ENCODE assay signal across 8 mouse cellular contexts in the genomic region with DNA sequence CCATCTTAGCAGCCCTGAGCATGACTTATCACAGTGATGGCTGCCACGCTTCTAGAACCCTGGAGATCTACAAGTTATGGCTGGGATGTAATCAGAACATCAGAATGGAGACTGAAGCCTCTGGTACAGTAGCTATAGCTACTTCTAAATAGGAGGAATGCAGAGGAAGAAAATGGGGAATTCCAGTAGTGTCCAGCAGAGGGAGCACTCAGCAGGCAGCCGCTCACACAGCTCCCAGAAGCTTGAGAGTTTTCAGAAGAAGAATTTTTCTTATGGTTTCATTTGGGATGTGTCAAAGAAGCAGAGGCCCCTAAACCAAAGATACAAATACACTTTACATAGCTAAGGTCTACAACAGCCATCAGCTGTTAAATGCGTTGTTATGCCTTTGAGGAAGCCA. TPM values are rescaled to one million over a fixed set of nuclear protein-coding genes. Genes with fewer than 3 reads are reported as not detected.
A peak's percentile ranks its signal among the peaks of the same experiment; 100 is the strongest.
DNase-seq lines count a peak whose midpoint lies in the region; TF ChIP-seq lines count a peak whose summit lies in the region.

No protein-coding gene starts in this region.

- no peaks in the 10 kb centered on the region for H3K4me1 ChIP-seq in embryonic facial prominence, embryonic 10.5 days
- no peaks in the 10 kb centered on the region for H3K4me1 ChIP-seq in testis, adult 2 months (ENCODE audit: control insufficient read depth, insufficient read depth, low read length)

- DNase-seq in gastrocnemius, adult 2 months: peak; percentile 21
- DNase-seq in gastrocnemius, postnatal 36 days: no peak
- DNase-seq in A20 (ENCODE audit: low read depth, low spot score): peak; percentile 41
- DNase-seq in adrenal gland, postnatal 14 days: peak; percentile 58
- peak; percentile 57 for DNase-seq in embryonic facial prominence, embryonic 10.5 days (ENCODE audit: low spot score)
- peak; percentile 66 to 90 for DNase-seq in layer of hippocampus, adult 18-20 months (ENCODE audit: low spot score in 2 of 2)
- DNase-seq in lung, postnatal 10 days: peak; percentile 70

- no peak overlapping the region for H3K4me3 ChIP-seq in gastrocnemius, adult 2 months
- no peak overlapping the region for H3K4me3 ChIP-seq in embryonic facial prominence, embryonic 10.5 days
- H3K4me3 ChIP-seq in testis, adult 2 months (ENCODE audit: control insufficient read depth, low read depth, low read length): no peak overlapping the region

- WGBS in embryonic facial prominence, embryonic 10.5 days: 29% methylated on average over 3 of the region's 3 CpGs

- no peaks in the 10 kb centered on the region for H3K36me3 ChIP-seq in embryonic facial prominence, embryonic 10.5 days (replicated peaks)
- H3K36me3 ChIP-seq in testis, adult 2 months (ENCODE audit: control insufficient read depth, insufficient read depth, low read length): no peaks in the 10 kb centered on the region

- no peaks in the 10 kb centered on the region for H3K9me3 ChIP-seq in embryonic facial prominence, embryonic 10.5 days

- intact Hi-C loops in gastrocnemius, adult 2 months (cut with DNase I): loop anchor here (5.0 kb wide), 1 partner anchor 770 kb away; no protein-coding TSS in a partner anchor
- intact Hi-C loops in gastrocnemius, postnatal 36 days (cut with DNase I): no loop called here

- H3K27ac ChIP-seq in gastrocnemius, adult 2 months: no peak overlapping the region
- H3K27ac ChIP-seq in embryonic facial prominence, embryonic 10.5 days (replicated peaks): no peak overlapping the region
- no peak overlapping the region for H3K27ac ChIP-seq in testis, adult 2 months (ENCODE audit: control insufficient read depth, insufficient read depth, low read depth, low read length)

- TF ChIP-seq POLR2A in testis, adult 2 months (IDR thresholded peaks at IDR 0.05; ENCODE audit: control insufficient read depth, low read depth, low read length): no peak

- H3K27me3 ChIP-seq in embryonic facial prominence, embryonic 10.5 days (replicated peaks; ENCODE audit: low read depth, poor library complexity, severe bottlenecking): no peaks in the 10 kb centered on the region
- H3K27me3 ChIP-seq in testis, adult 2 months (ENCODE audit: control insufficient read depth, insufficient read depth, low read length): no peaks in the 10 kb centered on the region

- peak; percentile 76 for TF ChIP-seq CTCF in gastrocnemius, adult 2 months (IDR thresholded peaks at IDR 0.05)
- TF ChIP-seq CTCF in testis, adult 2 months (IDR thresholded peaks at IDR 0.05; ENCODE audit: control insufficient read depth, insufficient read depth, insufficient replicate concordance, low read depth, low read length): peak; percentile 56; the same call in 1 of the 2 replicates

RNA-seq across cellular contexts. Expression of gene 4933402N03Rik, which starts 33.6 kb away (rescaled TPM):
- not detected for total RNA-seq in gastrocnemius, adult 2 months (2021)
- not detected for total RNA-seq in gastrocnemius, postnatal 36 days (2021)
- not detected in 2 replicates for total RNA-seq in adrenal gland, postnatal 14 days (2021)
- not detected in 2 replicates for polyA plus RNA-seq in embryonic facial prominence, embryonic 10.5 days (2016; fragmentation: Nextera tagmentation; extraction: Ambion mirVana)
- total RNA-seq in layer of hippocampus, adult 18-20 months (2021): not detected
- polyA plus RNA-seq in testis, adult 2 months (2012; rRNA removed): 18.5 and 19.6 TPM in 2 replicates

Comparison
In these comparisons a context has a peak if more than half of its experiments do, and no peak if none do; other contexts are left out.
1. DNase-seq: peak in gastrocnemius, adult 2 months (single experiment), A20 (single experiment), adrenal gland, postnatal 14 days (single experiment), embryonic facial prominence, embryonic 10.5 days (single experiment), layer of hippocampus, adult 18-20 months (2 of 2) and lung, postnatal 10 days (single experiment); none in gastrocnemius, postnatal 36 days (0 of 2).